Mouse (Mus musculus) testis, adult 2 months (tissue): ENCODE results near the gene Scd4.

Experiments used
- CTCF ChIP-seq: fragments of 200-500 bp; IDR thresholded peaks from 2 replicates; pipeline ENCODE4 v1.5.1; 2012; ENCODE audit warnings: low read depth, mild to moderate bottlenecking, inconsistent platforms, low read length, moderate library complexity; ENCODE audit not compliant: control insufficient read depth, insufficient read depth, insufficient replicate concordance
- POLR2A ChIP-seq: fragments of 200-500 bp; IDR thresholded peaks from 2 replicates; pipeline ENCODE4 v1.6.1; 2012; ENCODE audit warnings: low read depth, mild to moderate bottlenecking, inconsistent platforms, low read length, moderate library complexity; ENCODE audit not compliant: control insufficient read depth

DNA sequence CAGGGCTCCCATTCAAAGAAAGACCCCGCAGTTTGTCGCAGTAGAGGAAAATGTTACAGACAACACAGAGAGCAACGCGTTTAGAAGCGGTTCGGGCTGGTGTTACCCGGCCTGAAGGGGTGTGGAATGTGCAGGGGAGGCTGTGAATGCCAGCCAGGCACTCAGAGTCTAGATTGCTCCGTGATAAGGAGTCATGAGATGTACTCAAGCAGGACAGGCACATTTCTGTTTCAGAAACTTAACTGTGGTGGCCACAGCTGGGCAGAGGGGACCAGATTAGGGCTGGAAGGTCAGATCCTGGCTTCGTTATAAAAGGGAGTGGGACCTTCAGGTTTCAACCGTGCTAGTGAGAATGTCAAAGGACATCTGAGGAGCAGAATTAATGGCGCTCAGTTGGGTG lies 48.2 kb upstream of the Scd4 start:
- TF ChIP-seq CTCF: no peak
- no peak; the same call in 1 of the 2 replicates for TF ChIP-seq POLR2A
